Mouse (Mus musculus): Measurements from ENCODE around the gene Xdh. TPM values are rescaled to one million over a fixed set of nuclear protein-coding genes. Genes with fewer than 3 reads are reported as not detected.

Gene Xdh
- polyA plus RNA-seq, 1 experiment: 0.55 TPM

GRCm38 (mm10) chr17:73984508-73984907 lies 34.5 kb upstream of the Xdh start:
- TF ChIP-seq E2F4 (IDR thresholded peaks at IDR 0.05; ENCODE audit: insufficient read depth) (no peak), MYOG (IDR thresholded peaks at IDR 0.05; ENCODE audit: control insufficient read depth in 1 of 3, insufficient read depth in 1 of 3, insufficient read length in 2 of 3, low read depth in 2 of 3) (no peak), POLR2AphosphoS2 (IDR thresholded peaks at IDR 0.05; ENCODE audit: insufficient read length, low read depth) (no peak), POLR2A (IDR thresholded peaks at IDR 0.05; ENCODE audit: insufficient read length, low read depth) (no peak), TCF3 (IDR thresholded peaks at IDR 0.05; ENCODE audit: insufficient read length, low read depth) (no peak), SRF (IDR thresholded peaks at IDR 0.05; ENCODE audit: control insufficient read depth, insufficient read length, low read depth) (no peak), MYOD1 (IDR thresholded peaks at IDR 0.05; ENCODE audit: control insufficient read depth in 1 of 3, insufficient read length in 2 of 3, low read depth in 2 of 3) (no peak), MAX (IDR thresholded peaks at IDR 0.05; ENCODE audit: low read depth) (no peak), USF1 (IDR thresholded peaks at IDR 0.05; ENCODE audit: low read depth) (no peak)
- no peaks in the 10 kb centered on the region for H3K27me3 ChIP-seq (ENCODE audit: control insufficient read depth, insufficient read depth, insufficient read length)
- no peaks in the 10 kb centered on the region for H3K79me2 ChIP-seq (ENCODE audit: control insufficient read depth, insufficient read depth)
- H3K36me3 ChIP-seq (ENCODE audit: control insufficient read depth, insufficient read depth): no peaks in the 10 kb centered on the region
- H3ac ChIP-seq (ENCODE audit: control insufficient read depth, insufficient read length): no peak overlapping the region
- H3K4me3 ChIP-seq: no peak overlapping the region
- H3K4me2 ChIP-seq (ENCODE audit: low read depth): no peak overlapping the region

- Histone ChIP-seq H3K4me3 (no peak overlapping the region), H3K79me2 (ENCODE audit: control insufficient read depth, insufficient read depth) (no peaks in the 10 kb centered on the region), H3ac (ENCODE audit: control insufficient read depth, insufficient read length) (no peak overlapping the region), H3K27me3 (ENCODE audit: control insufficient read depth, insufficient read depth, insufficient read length) (no peaks in the 10 kb centered on the region), H3K36me3 (ENCODE audit: control insufficient read depth, insufficient read depth) (no peaks in the 10 kb centered on the region), H3K4me2 (ENCODE audit: low read depth) (peak overlapping the region; percentile 27)
- no peak for TF ChIP-seq TCF12 (IDR thresholded peaks at IDR 0.05; ENCODE audit: insufficient read depth, poor library complexity, severe bottlenecking)
- TF ChIP-seq REST (IDR thresholded peaks at IDR 0.05; ENCODE audit: insufficient read depth, insufficient read length): no peak
- TF ChIP-seq SRF (IDR thresholded peaks at IDR 0.05; ENCODE audit: control insufficient read depth, insufficient read length, low read depth): no peak
- TF ChIP-seq MAX (IDR thresholded peaks at IDR 0.05; ENCODE audit: low read depth): no peak
- TF ChIP-seq MYOG (IDR thresholded peaks at IDR 0.05; ENCODE audit: control insufficient read depth in 1 of 3, insufficient read depth in 1 of 3, insufficient read length in 2 of 3, low read depth in 2 of 3): no peak
- no peak for TF ChIP-seq USF1 (IDR thresholded peaks at IDR 0.05; ENCODE audit: low read depth)
- TF ChIP-seq POLR2A (IDR thresholded peaks at IDR 0.05; ENCODE audit: insufficient read length, low read depth): no peak
- TF ChIP-seq TCF3 (IDR thresholded peaks at IDR 0.05; ENCODE audit: insufficient read length, low read depth): no peak
- TF ChIP-seq E2F4 (IDR thresholded peaks at IDR 0.05; ENCODE audit: insufficient read depth): no peak
- no peak for TF ChIP-seq MYOD1 (IDR thresholded peaks at IDR 0.05; ENCODE audit: control insufficient read depth in 1 of 3, insufficient read length in 2 of 3, low read depth in 2 of 3)
- TF ChIP-seq CEBPB (IDR thresholded peaks at IDR 0.05; ENCODE audit: insufficient read depth, poor library complexity, severe bottlenecking): no peak
- no peak for TF ChIP-seq POLR2AphosphoS2 (IDR thresholded peaks at IDR 0.05; ENCODE audit: insufficient read length, low read depth)
These were observed 32.9 kb upstream of the Xdh start for GRCm38 (mm10) chr17:73982871-73983270.

- Histone ChIP-seq H3K27me3 (ENCODE audit: control insufficient read depth, insufficient read depth, insufficient read length) (no peaks in the 10 kb centered on the region), H3ac (ENCODE audit: control insufficient read depth, insufficient read length) (no peak overlapping the region), H3K4me3 (no peak overlapping the region), H3K36me3 (ENCODE audit: control insufficient read depth, insufficient read depth) (no peaks in the 10 kb centered on the region), H3K79me2 (ENCODE audit: control insufficient read depth, insufficient read depth) (no peaks in the 10 kb centered on the region), H3K4me2 (ENCODE audit: low read depth) (no peak overlapping the region)
- TF ChIP-seq REST (IDR thresholded peaks at IDR 0.05; ENCODE audit: insufficient read depth, insufficient read length) (no peak), POLR2AphosphoS2 (IDR thresholded peaks at IDR 0.05; ENCODE audit: insufficient read length, low read depth) (no peak), CEBPB (IDR thresholded peaks at IDR 0.05; ENCODE audit: insufficient read depth, poor library complexity, severe bottlenecking) (no peak), TCF3 (IDR thresholded peaks at IDR 0.05; ENCODE audit: insufficient read length, low read depth) (no peak), TCF12 (IDR thresholded peaks at IDR 0.05; ENCODE audit: insufficient read depth, poor library complexity, severe bottlenecking) (no peak), MAX (IDR thresholded peaks at IDR 0.05; ENCODE audit: low read depth) (no peak), USF1 (IDR thresholded peaks at IDR 0.05; ENCODE audit: low read depth) (no peak), POLR2A (IDR thresholded peaks at IDR 0.05; ENCODE audit: insufficient read length, low read depth) (no peak), E2F4 (IDR thresholded peaks at IDR 0.05; ENCODE audit: insufficient read depth) (no peak), MYOG (IDR thresholded peaks at IDR 0.05; ENCODE audit: control insufficient read depth in 1 of 3, insufficient read depth in 1 of 3, insufficient read length in 2 of 3, low read depth in 2 of 3) (no peak), MYOD1 (IDR thresholded peaks at IDR 0.05; ENCODE audit: control insufficient read depth in 1 of 3, insufficient read length in 2 of 3, low read depth in 2 of 3) (no peak), SRF (IDR thresholded peaks at IDR 0.05; ENCODE audit: control insufficient read depth, insufficient read length, low read depth) (no peak)
These were observed 26.1 kb upstream of the Xdh start for GRCm38 (mm10) chr17:73976066-73976465.

- H3K36me3 ChIP-seq (ENCODE audit: control insufficient read depth, insufficient read depth): no peaks in the 10 kb centered on the region
These were observed 22.7 kb upstream of the Xdh start for GRCm38 (mm10) chr17:73972648-73973047.

More at GRCm38 (mm10) chr17:73972648-73973047, 22.7 kb upstream of the Xdh start:
- no peaks in the 10 kb centered on the region for H3K27me3 ChIP-seq (ENCODE audit: control insufficient read depth, insufficient read depth, insufficient read length)
- H3K79me2 ChIP-seq (ENCODE audit: control insufficient read depth, insufficient read depth): no peaks in the 10 kb centered on the region
- H3ac ChIP-seq (ENCODE audit: control insufficient read depth, insufficient read length): no peak overlapping the region
- H3K4me3 ChIP-seq: no peak overlapping the region
- H3K4me2 ChIP-seq (ENCODE audit: low read depth): no peak overlapping the region
- TF ChIP-seq REST (IDR thresholded peaks at IDR 0.05; ENCODE audit: insufficient read depth, insufficient read length): no peak
- no peak for TF ChIP-seq POLR2AphosphoS2 (IDR thresholded peaks at IDR 0.05; ENCODE audit: insufficient read length, low read depth)
- no peak for TF ChIP-seq CEBPB (IDR thresholded peaks at IDR 0.05; ENCODE audit: insufficient read depth, poor library complexity, severe bottlenecking)
- TF ChIP-seq SRF (IDR thresholded peaks at IDR 0.05; ENCODE audit: control insufficient read depth, insufficient read length, low read depth): no peak
- no peak for TF ChIP-seq E2F4 (IDR thresholded peaks at IDR 0.05; ENCODE audit: insufficient read depth)
- TF ChIP-seq POLR2A (IDR thresholded peaks at IDR 0.05; ENCODE audit: insufficient read length, low read depth): no peak
- TF ChIP-seq TCF12 (IDR thresholded peaks at IDR 0.05; ENCODE audit: insufficient read depth, poor library complexity, severe bottlenecking): no peak
- no peak for TF ChIP-seq MAX (IDR thresholded peaks at IDR 0.05; ENCODE audit: low read depth)
- no peak for TF ChIP-seq TCF3 (IDR thresholded peaks at IDR 0.05; ENCODE audit: insufficient read length, low read depth)
- no peak for TF ChIP-seq MYOG (IDR thresholded peaks at IDR 0.05; ENCODE audit: control insufficient read depth in 1 of 3, insufficient read depth in 1 of 3, insufficient read length in 2 of 3, low read depth in 2 of 3)
- no peak for TF ChIP-seq USF1 (IDR thresholded peaks at IDR 0.05; ENCODE audit: low read depth)
- no peak for TF ChIP-seq MYOD1 (IDR thresholded peaks at IDR 0.05; ENCODE audit: control insufficient read depth in 1 of 3, insufficient read length in 2 of 3, low read depth in 2 of 3)
